Mouse (Mus musculus) embryonic facial prominence, embryonic 15.5 days (tissue): ENCODE results near the gene Dnajc27. TPM values are rescaled to one million over a fixed set of nuclear protein-coding genes. Genes with fewer than 3 reads are reported as not detected.
A peak's percentile ranks its signal among the peaks of the same experiment; 100 is the strongest.

Experiments
- ATAC-seq: fragments of 200-750 bp; cut with Nextera tagmentation; 2 replicates; pipeline ENCODE4 v1.8.0; 2017; ENCODE audit warnings: low read depth, moderate TSS enrichment; ENCODE audit not compliant: insufficient number of reproducible peaks, low FRiP score, low TSS enrichment
- H3K27ac ChIP-seq: fragments of 300-500 bp; sonication (generic); replicated peaks from 2 replicates; pipeline ENCODE4 v1.5.1; 2015; ENCODE audit warnings: mild to moderate bottlenecking, inconsistent platforms
- H3K27me3 ChIP-seq: fragments of 300-500 bp; sonication (generic); 2 replicates; pipeline ENCODE4 v1.6.1; 2015; ENCODE audit warnings: inconsistent platforms
- H3K36me3 ChIP-seq: fragments of 300-500 bp; sonication (generic); 2 replicates; pipeline ENCODE4 v1.6.1; 2015; ENCODE audit warnings: mild to moderate bottlenecking, inconsistent platforms
- H3K4me1 ChIP-seq: fragments of 300-500 bp; sonication (generic); 2 replicates; pipeline ENCODE4 v1.6.1; 2015; ENCODE audit warnings: inconsistent platforms
- H3K4me2 ChIP-seq: fragments of 300-500 bp; sonication (generic); replicated peaks from 2 replicates; pipeline ENCODE4 v1.6.1; 2015; ENCODE audit warnings: mild to moderate bottlenecking, inconsistent platforms
- H3K4me3 ChIP-seq: fragments of 300-500 bp; sonication (generic); replicated peaks from 2 replicates; pipeline ENCODE4 v1.5.1; 2015; ENCODE audit warnings: mild to moderate bottlenecking, inconsistent platforms
- H3K9ac ChIP-seq: fragments of 300-500 bp; sonication (generic); 2 replicates; pipeline ENCODE4 v1.6.1; 2015; ENCODE audit warnings: inconsistent platforms
- H3K9me3 ChIP-seq: fragments of 300-500 bp; sonication (generic); replicated peaks from 2 replicates; pipeline ENCODE4 v1.6.1; 2016; ENCODE audit warnings: inconsistent platforms
- WGBS: fragments of 180-500 bp; shearing (Covaris S2); methylation state at CpG from one replicate; pipeline ENCODE4 v1.1.7; 2015; 5-methylcytosine and 5-hydroxymethylcytosine counted together
- polyA plus RNA-seq: library from polyadenylated mRNA; unstranded; fragments of >200 nt; fragmentation: Nextera tagmentation; extraction: Ambion mirVana; gene quantifications from 2 replicates; pipeline ENCODE4 v1.2.1, GENCODE M21; 2015

The Dnajc27 gene
- polyA plus RNA-seq, 1 experiment from 2014 or later: 7.2 TPM

DNA sequence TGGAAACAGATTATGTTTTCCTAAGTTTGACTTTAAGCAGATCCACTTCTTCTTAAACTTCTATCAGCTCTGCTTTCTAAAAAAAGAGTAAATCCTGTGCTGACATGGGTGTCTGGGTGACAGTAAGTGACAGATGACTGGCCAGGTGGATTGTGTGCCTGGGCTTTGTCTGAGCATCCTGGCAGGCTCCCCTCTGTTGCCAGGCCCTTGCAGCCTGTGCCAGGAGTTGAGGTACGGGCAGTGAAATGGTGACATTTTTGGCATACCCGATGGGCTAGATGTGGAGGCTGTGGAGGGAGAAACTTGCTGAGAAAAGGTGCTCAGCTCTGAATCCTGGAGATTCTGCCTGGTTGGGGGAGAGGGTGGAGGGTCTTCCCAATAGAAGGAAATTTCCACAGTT, 75.1 kb downstream of the Dnajc27 start:
- Histone ChIP-seq H3K36me3 (no peaks in the 10 kb centered on the region), H3K27me3 (no peaks in the 10 kb centered on the region), H3K9ac (no peak overlapping the region), H3K4me2 (no peak overlapping the region), H3K4me1 (peaks cover 10% of the 10 kb centered on the region; the same call in 1 of the 2 replicates), H3K27ac (peak overlapping the region; percentile 44), H3K4me3 (no peak overlapping the region), H3K9me3 (no peaks in the 10 kb centered on the region)
- WGBS: 51% methylated on average over 2 of the region's 2 CpGs
- no peak for ATAC-seq

DNA sequence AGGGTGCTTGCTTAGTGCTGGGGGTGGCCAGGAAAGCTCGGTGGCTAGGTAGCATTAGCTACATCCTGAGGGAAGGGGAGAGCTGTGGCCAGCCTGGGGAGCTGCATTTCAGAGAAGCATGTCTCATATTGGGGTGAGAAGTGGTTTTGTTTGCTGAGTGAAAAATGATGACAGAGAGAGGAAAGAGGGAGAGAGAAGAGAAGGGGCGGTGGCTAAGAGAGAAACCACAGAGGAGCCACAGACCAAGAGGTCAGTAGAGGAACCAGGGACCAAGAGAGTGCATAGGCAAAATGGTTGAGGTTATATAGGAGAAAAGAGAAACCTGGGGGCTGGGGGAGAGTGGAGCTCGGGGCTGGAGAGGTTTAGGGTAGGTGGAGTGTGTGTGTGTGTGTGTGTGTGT, 75.8 kb downstream of the Dnajc27 start:
- H3K4me2 ChIP-seq: no peak overlapping the region
- H3K9ac ChIP-seq: no peak overlapping the region
- H3K4me3 ChIP-seq: no peak overlapping the region
- 89% methylated on average over 3 of the region's 3 CpGs for WGBS
- no peaks in the 10 kb centered on the region for H3K27me3 ChIP-seq
- peaks cover 10% of the 10 kb centered on the region; the same call in 1 of the 2 replicates for H3K4me1 ChIP-seq
- H3K9me3 ChIP-seq: no peaks in the 10 kb centered on the region
- no peaks in the 10 kb centered on the region for H3K36me3 ChIP-seq
- no peak for ATAC-seq
- H3K27ac ChIP-seq: 0 out of 2 replicates have a peak overlapping the region, but pooled peaks have one; percentile 44

DNA sequence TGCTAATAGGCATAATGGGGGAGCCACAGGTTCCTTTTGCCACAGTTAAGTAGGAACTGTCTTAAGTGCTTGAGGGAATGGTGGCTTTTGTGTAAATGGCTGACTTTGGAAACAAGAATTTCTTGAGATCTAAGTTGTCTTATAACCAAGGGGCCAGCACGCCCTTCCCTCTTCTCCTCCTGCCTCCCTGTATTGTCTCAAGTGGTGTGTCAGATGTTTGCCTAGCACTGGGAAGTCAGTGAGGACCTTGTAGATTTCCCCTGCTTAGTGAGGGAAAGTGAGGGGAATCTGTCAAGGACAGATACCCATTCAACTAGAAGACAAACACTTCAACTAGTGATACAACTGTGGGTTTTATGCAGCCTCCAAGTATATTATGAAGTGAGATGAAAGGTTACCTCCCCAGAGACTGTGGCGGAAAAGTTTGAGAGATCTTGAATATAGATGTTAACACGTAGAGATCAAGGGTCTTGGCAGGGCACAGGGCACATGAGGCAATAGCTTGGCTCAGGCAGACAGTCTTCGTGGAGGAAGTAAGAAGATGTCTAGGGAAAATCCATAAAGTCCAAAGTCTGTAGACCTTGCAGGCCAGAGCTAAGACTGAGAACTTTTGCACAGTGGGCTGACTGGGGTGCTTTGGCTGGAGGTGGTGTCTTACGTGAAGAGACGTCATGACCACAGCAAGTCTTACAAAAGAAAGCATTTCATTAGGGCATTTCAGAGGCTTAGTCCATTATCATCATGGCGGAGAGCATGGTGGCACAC, 76.7 kb downstream of the Dnajc27 start:
- H3K27ac ChIP-seq: no peak overlapping the region
- no peaks in the 10 kb centered on the region for H3K36me3 ChIP-seq
- H3K4me1 ChIP-seq: peaks cover 10% of the 10 kb centered on the region; the same call in 1 of the 2 replicates
- no peaks in the 10 kb centered on the region for H3K27me3 ChIP-seq
- WGBS: 91% methylated on average over 7 of the region's 7 CpGs
- H3K9me3 ChIP-seq: no peaks in the 10 kb centered on the region
- ATAC-seq: no peak
- no peak overlapping the region for H3K4me2 ChIP-seq
- H3K9ac ChIP-seq: no peak overlapping the region
- no peak overlapping the region for H3K4me3 ChIP-seq

Other genes with a start within 250 kb of the Dnajc27 start
- 2.4 and 6.4 TPM in 2 replicates for gene Pomc, start 127.6 kb upstream of the Dnajc27 start, polyA plus RNA-seq
- 4.0 and 4.2 TPM in 2 replicates for gene Efr3b, start 43.7 kb upstream of the Dnajc27 start, polyA plus RNA-seq
- gene Adcy3, start 50.5 kb downstream of the Dnajc27 start, polyA plus RNA-seq: 16.5 and 17.4 TPM in 2 replicates
- gene Ptrhd1, start 151.4 kb downstream of the Dnajc27 start, polyA plus RNA-seq: 4.7 and 5.2 TPM in 2 replicates
- 12.0 and 13.6 TPM in 2 replicates for gene Cenpo, start 151.7 kb downstream of the Dnajc27 start, polyA plus RNA-seq